Comparison of ENCODE assay signal across 8 mouse cellular contexts in the genomic region with DNA sequence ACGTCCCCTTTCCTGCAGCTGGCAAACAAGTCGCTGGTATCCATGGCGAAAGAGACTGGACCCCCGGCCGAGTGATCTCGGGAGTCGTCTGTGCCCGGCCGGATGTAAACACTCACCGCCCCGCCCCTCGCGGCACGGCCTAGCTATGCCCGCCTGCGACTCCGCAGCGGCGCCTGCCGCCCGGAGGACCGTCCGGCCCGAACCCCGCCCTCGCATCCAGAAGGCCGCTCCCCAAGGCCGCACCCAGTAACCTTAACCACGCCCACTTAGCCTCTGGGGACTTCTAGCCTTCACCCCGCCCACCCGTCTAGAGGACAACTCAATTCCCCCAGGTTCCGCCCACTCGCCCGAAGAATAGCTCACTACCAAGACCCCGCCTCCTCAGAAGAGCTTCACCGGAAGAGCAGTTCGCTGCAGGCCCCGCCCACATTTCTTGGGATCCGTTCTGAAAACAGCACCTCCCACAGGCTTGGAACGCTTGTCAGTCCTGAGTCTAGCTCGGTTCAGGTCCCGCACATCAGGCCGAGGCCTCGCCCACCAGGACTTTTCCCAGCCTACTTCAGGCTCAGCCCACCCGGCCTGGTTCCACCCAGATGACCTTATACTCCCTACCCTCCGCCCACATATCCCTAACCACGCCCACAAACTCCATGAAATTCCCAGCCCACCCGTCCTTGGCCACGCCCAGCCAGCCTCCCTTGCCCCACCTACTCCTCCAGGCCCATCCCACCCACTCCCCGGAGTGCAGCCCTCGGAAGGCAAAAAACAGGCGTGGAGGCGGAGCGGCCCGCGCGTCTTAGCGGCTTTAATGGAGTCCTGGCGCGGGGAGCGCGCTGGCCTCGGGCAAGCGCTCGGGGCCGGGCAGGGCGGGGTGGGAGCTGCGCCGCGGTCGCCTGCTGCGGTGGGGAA. TPM values are rescaled to one million over a fixed set of nuclear protein-coding genes. Genes with fewer than 3 reads are reported as not detected.
DNase-seq lines count a peak whose midpoint lies in the region; ATAC-seq lines count a peak whose summit lies in the region.

A gene (minus strand): TSS at position 204 of the 909 bp plus-strand sequence.

- intact Hi-C loops in heart, postnatal 14 days (cut with DNase I): no loop called here

- peak within 1 kb of the TSS; percentile 85 for H3K27ac ChIP-seq in forebrain, embryonic 14.5 days (ENCODE audit: low read depth, low read length)
- H3K27ac ChIP-seq in neural tube, embryonic 15.5 days (replicated peaks): peak within 1 kb of the TSS; percentile 90

- peaks cover 53% of the 10 kb centered on the region for H3K36me3 ChIP-seq in forebrain, embryonic 14.5 days (ENCODE audit: control insufficient read depth, insufficient read depth, low read length)
- H3K36me3 ChIP-seq in neural tube, embryonic 15.5 days: peaks cover 51% of the 10 kb centered on the region

- H3K9ac ChIP-seq in forebrain, embryonic 14.5 days (ENCODE audit: low read length): peak within 1 kb of the TSS; percentile 81
- H3K9ac ChIP-seq in neural tube, embryonic 15.5 days (replicated peaks): peak within 1 kb of the TSS; percentile 87

- H3K4me2 ChIP-seq in forebrain, embryonic 14.5 days (ENCODE audit: low read length): peak within 1 kb of the TSS; percentile 85
- peak within 1 kb of the TSS; percentile 82 for H3K4me2 ChIP-seq in neural tube, embryonic 15.5 days

- H3K27me3 ChIP-seq in forebrain, embryonic 14.5 days (replicated peaks; ENCODE audit: control insufficient read depth, insufficient read depth, low read length): no peaks in the 10 kb centered on the region
- H3K27me3 ChIP-seq in neural tube, embryonic 15.5 days (replicated peaks): no peaks in the 10 kb centered on the region

- DNase-seq in ES-CJ7 (ENCODE audit: low read depth, low spot score): peak; percentile 100
- peak; percentile 99 for DNase-seq in cerebellum, adult 11 months
- DNase-seq in forebrain, embryonic 14.5 days (ENCODE audit: low spot score): peak; percentile 100
- DNase-seq in heart, postnatal 14 days: peak; percentile 98 to 99
- DNase-seq in layer of hippocampus, adult 11-12 months (ENCODE audit: low spot score): peak; percentile 99
- peak; percentile 100 for DNase-seq in lung, adult 18-20 months
- peak; percentile 100 for DNase-seq in testis, postnatal 14 days (ENCODE audit: low spot score)

- H3K4me1 ChIP-seq in forebrain, embryonic 14.5 days (ENCODE audit: control insufficient read depth, insufficient read depth, low read length): peaks cover 5% of the 10 kb centered on the region
- H3K4me1 ChIP-seq in neural tube, embryonic 15.5 days: peaks cover 38% of the 10 kb centered on the region

- WGBS in forebrain, embryonic 14.5 days: 1% methylated on average over 61 of the region's 72 CpGs
- under 1% methylated on average over 72 of the region's 72 CpGs for WGBS in neural tube, embryonic 15.5 days

- H3K4me3 ChIP-seq in forebrain, embryonic 14.5 days (ENCODE audit: low read depth, low read length): peak within 1 kb of the TSS; percentile 74
- peak within 1 kb of the TSS; percentile 84 for H3K4me3 ChIP-seq in neural tube, embryonic 15.5 days (replicated peaks)

- H3K9me3 ChIP-seq in forebrain, embryonic 14.5 days (replicated peaks; ENCODE audit: control insufficient read depth, low read length): no peaks in the 10 kb centered on the region
- no peaks in the 10 kb centered on the region for H3K9me3 ChIP-seq in neural tube, embryonic 15.5 days (replicated peaks)

- ATAC-seq in forebrain, embryonic 14.5 days: peak; percentile 94
- ATAC-seq in neural tube, embryonic 15.5 days (ENCODE audit: low FRiP score): peak; percentile 95

RNA-seq across cellular contexts. Expression of the gene that starts here (rescaled TPM):
- polyA plus RNA-seq in forebrain, embryonic 14.5 days (2014; fragmentation: Nextera tagmentation; extraction: Ambion mirVana): 31.4 and 35.7 TPM in 2 replicates
- total RNA-seq in heart, postnatal 14 days (2021): 10 to 100 TPM; 23.4 to 24.3 TPM
- polyA plus RNA-seq in neural tube, embryonic 15.5 days (2015; fragmentation: Nextera tagmentation; extraction: Ambion mirVana): 42.4 and 45.4 TPM in 2 replicates

Comparison
In these comparisons a context has a peak if more than half of its experiments do, and no peak if none do; other contexts are left out.
1. Peak in every context shown above with its lines: DNase-seq, ATAC-seq, H3K4me3 ChIP-seq and H3K27ac ChIP-seq.